Mouse (Mus musculus) brown adipose tissue, adult 24 weeks (tissue): Measurements from ENCODE around the gene Gm128. TPM values are rescaled to one million over a fixed set of nuclear protein-coding genes. Genes with fewer than 3 reads are reported as not detected.
A peak's percentile ranks its signal among the peaks of the same experiment; 100 is the strongest.

Source experiments
- H3K27ac ChIP-seq: fragments of 200-500 bp; replicated peaks from 2 replicates; pipeline ENCODE4 v1.5.1; 2012; ENCODE audit warnings: low read depth, mild to moderate bottlenecking, low read length
- H3K4me1 ChIP-seq: fragments of 200-500 bp; 2 replicates; pipeline ENCODE4 v1.6.1; 2012; ENCODE audit warnings: low read length, mixed read lengths; ENCODE audit not compliant: control insufficient read depth, insufficient read depth, insufficient read length
- H3K4me3 ChIP-seq: fragments of 200-500 bp; 2 replicates; pipeline ENCODE4 v1.5.1; 2012; ENCODE audit warnings: low read depth, mild to moderate bottlenecking, low read length, moderate library complexity; ENCODE audit not compliant: insufficient read depth
- polyA plus RNA-seq: library from polyadenylated mRNA; stranded (reverse); fragments of >200 nt; gene quantifications from 2 replicates; pipeline ENCODE4 v1.2.4, GENCODE M21; 2012; ENCODE audit not compliant: missing spikeins, insufficient read depth, insufficient read length

Gm128 gene
- polyA plus RNA-seq, 1 experiment: not detected

DNA sequence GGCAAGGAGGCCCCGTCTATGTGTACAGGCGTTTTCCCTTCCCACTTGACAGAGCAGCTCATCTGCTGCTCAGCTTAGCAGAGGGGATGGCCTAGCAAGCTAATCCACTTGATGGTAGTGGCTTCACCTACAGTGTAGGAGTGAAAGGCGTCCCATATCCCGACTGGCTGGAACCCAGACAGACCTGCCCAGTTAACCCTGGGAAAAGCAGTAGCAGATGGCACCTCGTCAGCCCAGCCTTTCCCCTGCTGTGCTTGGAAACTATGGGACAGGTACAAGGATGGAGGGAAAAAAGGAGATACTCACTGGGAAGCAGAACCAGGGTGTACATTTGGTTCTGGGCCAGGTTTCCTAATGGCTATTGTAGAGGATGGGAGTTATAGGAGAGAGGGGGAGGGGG lies 9.0 kb upstream of the Gm128 start:
- Histone ChIP-seq H3K27ac (no peak overlapping the region), H3K4me3 (no peak overlapping the region), H3K4me1 (no peaks in the 10 kb centered on the region)

DNA sequence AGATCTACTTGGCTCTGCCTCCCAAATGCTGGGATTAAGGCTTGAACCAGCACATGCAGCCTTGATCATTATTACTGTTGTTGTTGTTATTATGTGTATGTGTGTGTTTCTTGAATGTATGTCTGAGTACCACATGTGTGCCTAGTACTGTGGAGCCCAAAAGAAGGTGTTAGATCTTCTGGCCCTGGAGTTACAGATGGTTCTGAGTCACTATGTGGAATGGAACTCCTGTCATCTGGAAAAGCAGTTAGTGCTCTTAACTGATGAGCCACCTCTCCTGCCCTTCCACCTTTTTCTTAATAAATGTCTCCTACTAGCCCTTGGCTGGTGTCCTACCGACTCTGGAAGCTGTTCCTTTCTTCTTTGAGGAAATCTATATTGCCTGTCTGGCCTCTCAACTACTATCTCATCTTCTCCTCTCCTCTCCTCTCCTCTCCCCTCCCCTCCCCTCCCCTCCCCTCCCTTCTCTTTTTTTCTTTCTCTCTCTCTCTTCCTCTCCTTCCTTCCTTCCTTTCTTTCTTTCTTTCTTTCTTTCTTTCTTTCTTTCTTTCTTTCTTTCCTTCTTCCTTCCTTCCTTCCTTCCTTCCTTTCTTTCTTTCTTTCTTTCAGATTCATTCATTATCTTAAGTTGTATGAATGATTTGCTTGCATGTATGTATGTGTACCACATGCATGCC lies 6.4 kb upstream of the Gm128 start:
- Histone ChIP-seq H3K27ac (no peak overlapping the region; the same call in 1 of the 2 replicates), H3K4me3 (no peak overlapping the region), H3K4me1 (no peaks in the 10 kb centered on the region)

DNA sequence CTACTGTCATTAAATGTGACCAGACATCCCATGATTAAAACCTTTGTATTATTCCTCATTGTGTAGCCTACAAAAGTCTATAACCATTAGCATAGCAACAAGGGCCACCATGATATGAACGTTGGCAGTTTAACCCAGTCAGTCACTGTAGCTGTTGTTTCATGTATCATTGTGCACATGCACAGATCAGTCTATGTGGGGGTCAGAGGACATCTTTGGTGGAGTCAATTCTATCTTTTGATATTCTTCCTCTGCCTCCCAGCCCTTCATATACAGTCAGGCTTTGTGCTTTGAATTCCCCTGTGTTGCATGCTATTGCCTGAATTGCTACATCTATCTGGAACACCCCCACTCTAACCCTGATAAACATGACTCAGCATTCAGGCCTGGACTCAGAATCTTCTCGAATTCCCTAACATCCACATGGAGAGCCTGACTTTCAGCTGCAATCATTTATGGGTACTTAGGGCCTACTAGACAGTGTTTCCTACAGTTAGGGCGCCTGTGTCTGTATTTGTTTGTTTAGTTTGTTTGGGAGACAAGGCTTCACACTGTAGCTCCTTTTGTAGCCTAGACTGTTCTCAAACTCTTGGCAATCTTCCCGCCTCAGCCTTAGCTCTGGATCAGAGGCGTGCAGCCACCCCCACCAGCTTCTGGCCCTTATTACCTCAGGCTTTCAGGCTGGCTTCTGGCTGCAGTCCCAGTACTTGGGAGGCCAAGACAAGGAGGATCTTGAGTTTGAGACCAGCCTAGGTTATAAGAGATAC lies 5.2 kb upstream of the Gm128 start:
- no peak overlapping the region for H3K4me3 ChIP-seq
- H3K4me1 ChIP-seq: no peaks in the 10 kb centered on the region
- peak overlapping the region; percentile 90 for H3K27ac ChIP-seq

DNA sequence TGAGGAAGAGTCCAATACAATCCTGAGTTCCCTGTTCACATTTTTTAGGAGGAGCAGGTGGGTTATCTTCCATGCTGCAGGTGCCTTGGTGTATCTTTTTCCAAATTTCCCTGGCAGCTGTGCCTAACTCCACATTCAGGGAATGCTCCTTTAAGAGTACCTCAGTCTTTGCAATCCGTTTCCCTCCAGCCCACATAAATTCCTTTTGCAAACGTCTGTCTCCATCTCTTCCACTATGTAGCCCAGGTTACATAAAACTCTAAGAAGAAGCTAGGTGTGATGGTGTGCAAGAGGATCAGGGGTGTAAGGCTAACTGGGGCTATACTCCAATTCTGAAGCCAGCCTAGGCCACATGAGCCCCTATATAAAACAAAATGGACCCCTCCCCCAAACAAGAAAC lies 1.7 kb upstream of the Gm128 start:
- H3K4me3 ChIP-seq: no peak overlapping the region
- H3K4me1 ChIP-seq: no peaks in the 10 kb centered on the region
- no peak overlapping the region for H3K27ac ChIP-seq

DNA sequence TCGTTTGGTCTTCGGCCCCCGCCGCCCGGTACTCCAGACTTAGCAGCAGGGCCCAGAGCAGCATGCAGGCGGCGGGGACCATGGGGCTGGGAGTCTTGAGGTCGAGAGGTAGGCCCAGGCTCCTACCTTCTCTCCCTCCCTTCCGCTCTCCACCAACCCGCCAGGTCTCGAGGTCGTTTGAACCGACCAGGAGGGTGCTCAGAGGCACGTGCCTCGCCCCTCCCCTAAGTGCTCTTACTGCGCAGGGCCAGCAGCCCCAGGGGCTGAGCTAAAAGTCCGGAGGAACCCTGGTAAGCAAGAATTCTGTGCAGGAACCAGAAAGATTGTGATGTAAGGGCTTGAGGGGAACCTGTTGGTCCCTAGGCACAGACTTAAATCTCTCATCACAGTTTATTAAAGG lies 498 bp downstream of the Gm128 start:
- Histone ChIP-seq H3K4me1 (no peaks in the 10 kb centered on the region), H3K4me3 (no peak overlapping the region), H3K27ac (no peak overlapping the region)

DNA sequence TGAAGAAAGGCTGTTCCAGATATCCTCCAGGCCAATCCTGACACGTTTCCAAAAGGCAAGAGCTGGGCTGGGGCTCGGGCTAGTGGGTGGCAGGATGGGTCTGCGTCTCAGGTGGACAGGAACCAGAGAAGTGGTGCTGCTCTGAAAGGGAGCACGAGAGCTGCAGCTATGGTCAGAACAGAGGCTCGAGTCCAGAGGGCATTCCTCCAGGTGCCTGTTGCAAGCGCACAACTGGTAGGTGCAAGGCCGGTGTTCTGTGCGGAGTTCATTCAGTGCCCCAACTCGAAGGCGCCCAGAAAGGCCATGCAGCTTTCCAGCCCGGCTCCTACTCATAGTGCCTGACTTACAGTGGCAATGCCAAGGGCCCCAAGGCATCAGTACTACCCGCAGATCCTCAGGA lies 1.4 kb downstream of the Gm128 start:
- H3K4me1 ChIP-seq: no peaks in the 10 kb centered on the region
- H3K4me3 ChIP-seq: no peak overlapping the region
- H3K27ac ChIP-seq: no peak overlapping the region

DNA sequence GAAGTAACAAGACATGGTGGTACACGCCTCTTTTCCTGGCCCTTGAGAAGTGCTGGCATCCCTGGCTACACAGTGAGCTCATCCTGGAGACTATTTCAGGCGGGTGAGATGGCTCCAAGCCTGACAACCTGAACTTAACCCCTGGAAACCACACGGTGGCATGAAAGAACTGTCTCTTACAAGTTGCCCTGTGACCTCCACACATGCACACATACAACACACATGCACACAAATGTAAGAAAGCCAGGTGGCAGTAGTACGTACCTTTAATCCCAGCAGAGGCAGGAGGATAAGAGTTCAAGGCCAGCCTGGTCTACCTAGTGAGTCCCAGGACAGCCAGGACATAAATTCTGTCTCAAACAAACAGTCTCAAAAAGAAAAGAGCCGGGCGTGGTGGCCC lies 2.4 kb downstream of the Gm128 start:
- no peak overlapping the region for H3K27ac ChIP-seq

DNA sequence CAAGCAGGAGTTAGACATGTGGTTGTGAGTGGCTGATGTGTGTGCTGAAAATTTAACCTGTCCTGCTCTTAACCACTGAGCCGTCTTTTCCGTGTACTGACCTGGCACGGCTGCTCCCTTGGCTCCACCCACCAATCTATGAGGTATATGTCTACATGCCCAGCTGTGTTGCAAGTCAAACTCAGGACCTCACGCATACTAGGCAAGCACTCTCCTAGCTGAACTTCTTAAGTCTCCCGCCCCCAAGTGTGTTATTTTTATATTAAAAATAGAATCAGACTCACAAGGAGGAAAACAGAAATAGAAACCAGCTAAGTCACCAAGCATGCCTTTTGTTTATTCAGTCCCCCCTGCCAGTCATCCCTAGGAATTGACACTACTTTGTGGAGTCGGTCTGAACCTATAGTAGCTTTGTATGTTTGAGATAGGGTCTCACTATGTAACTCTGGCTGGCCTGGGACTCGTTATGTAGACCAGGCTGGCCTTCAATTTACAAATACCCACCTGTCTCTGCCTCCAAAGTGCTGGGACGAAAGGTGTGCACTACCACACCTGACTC lies 3.8 kb downstream of the Gm128 start:
- Histone ChIP-seq H3K27ac (no peak overlapping the region), H3K4me1 (no peaks in the 10 kb centered on the region), H3K4me3 (no peak overlapping the region)

More for the DNA sequence above, 2.4 kb downstream of the Gm128 start:
- H3K4me1 ChIP-seq: no peaks in the 10 kb centered on the region
- H3K4me3 ChIP-seq: no peak overlapping the region

DNA sequence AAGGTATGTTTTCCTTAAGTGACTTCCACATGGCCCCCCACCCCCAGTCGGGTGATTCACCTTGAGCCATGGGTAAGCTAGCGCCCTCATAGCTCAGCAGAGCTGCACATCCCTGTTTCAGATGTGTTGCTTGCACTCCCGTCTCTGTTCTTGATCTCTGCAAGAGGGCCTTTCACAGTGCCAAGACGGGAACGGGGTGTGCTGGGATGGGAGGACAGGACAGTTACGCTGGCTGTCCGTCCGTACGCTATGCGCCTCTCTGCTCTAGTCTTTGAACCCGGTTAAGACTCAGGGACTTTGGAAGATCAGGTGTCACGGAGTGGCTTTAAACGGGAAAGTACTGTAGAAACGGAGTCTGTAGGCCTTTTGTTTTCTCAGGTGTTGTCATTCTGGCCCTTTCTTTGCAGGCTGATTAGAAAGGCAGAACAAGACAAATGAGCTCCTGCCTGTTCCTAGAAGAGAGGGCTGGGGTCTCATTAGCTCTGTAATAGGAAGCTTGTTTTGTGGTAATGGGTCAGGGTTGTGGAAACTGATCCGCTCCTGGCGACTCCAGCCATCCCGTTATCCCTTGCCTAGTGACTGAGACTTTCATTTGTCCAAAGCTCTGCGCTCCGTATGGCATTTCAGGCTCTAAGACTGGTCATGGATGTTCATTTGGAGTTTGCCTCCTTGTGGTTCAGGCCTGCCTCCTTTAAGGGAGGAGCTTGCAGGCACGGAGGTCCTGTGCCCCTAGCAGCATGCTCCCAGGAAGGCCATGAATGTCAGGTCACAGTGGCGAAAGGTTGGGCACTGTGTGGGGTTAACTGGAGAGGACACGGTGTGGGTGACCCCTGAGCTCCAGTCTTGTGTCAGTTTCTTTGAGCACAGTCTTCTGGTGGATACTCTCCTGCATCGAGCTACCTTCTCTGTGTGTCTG lies 5.8 kb downstream of the Gm128 start:
- H3K4me3 ChIP-seq: no peak overlapping the region
- H3K27ac ChIP-seq: no peak overlapping the region
- peaks cover 13% of the 10 kb centered on the region for H3K4me1 ChIP-seq

DNA sequence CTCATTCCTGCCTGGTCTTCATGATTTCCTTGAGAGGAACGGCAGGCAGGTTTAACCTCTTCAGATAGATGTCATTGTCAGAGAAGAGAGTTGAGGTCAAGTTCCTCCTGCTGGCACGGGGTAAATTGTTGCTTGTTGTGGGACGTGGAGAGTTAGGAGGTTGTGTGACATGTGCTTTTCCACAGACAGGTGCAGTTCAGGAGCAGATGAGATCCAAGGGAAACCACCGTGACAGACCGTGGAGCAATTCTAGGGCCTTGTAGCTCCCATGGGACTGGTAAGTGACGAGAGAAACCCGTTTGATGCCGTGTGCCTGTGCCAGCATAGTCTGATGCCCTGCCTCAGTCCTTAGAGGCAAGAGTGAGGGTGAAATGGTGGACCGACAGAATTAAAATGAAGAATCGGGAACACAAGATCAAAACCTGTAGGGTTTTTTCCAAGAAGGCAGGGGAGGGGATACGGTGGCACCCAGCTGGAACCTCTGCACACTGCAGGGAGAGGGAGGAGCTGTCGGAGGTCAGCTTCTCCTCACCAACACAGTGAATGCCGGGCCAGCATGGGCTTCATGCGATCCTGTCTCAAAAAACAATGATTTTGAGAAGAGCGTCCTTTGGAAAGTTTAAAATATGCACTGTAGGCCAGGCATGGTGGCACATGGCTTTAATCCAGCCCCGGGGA lies 8.0 kb downstream of the Gm128 start:
- Histone ChIP-seq H3K4me1 (peaks cover 20% of the 10 kb centered on the region), H3K27ac (peak overlapping the region; percentile 37), H3K4me3 (no peak overlapping the region)

DNA sequence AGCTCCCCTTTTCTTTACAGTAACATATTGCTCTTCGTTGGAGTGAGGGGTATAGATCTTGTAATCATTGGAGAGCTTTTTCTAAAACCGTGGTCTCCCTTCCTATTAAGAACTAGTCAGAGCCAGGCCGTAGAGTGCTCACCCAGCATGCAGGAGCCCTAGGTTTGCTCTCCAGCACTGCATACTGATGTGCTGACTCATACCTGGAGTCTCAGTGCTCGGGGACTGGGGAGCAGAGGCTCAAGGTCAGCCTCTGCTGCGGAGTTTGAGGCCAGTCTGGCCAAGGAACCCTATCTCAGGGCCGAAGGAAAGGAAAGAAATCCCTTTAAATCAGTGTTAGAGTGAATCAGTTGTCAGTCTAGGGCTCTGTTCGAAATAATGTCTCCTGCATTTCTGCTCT lies 8.6 kb downstream of the Gm128 start:
- Histone ChIP-seq H3K4me1 (peaks cover 20% of the 10 kb centered on the region), H3K4me3 (no peak overlapping the region), H3K27ac (peak overlapping the region; percentile 17)

DNA sequence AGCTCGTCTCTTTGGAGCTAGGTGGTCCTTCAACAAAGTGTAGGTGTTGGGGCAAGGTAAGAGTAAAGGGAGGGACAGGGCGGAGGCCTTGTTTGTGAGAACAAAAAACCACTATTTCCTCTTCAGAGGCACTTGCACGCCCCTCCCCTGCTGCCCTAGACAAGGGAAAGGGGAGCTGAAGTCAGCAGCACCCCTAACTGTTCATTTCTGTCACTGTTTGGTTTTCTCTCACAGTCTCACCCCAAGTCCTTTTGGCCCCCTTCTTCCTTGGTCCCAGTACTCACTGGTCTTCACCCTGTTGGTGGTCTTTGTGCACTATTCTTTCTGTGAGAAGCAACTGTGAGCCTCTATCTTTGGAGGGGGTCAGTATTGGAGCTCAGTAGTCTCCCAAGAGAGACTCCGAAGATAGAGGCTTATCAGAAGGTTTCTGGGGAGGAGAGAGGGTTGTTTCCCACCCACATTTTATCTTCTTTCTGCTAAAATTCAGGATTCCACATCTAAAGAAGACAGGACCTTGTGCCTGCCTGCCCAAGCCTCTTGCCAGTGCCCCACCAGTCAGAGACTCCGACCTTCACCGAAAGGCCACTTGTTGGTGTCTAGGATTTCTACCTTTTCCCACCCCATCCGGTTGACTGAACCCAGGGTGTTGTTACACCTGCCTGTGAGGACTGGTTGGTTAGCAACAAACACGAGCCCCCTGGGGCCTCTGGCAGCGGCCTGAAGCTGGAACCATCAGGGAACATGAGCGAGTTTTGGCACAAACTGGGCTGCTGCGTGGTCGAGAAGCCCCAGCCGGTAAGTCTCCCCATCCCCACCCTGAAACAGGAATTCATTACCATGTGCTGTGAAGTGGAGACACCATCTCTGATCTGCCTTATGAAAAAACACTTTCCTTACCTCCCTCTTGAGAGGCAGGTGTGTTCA lies 9.8 kb downstream of the Gm128 start, which contains the start of gene Mllt11:
Mllt11 (minus strand) TSS at position 874 of the 924 bp plus-strand sequence.
- Histone ChIP-seq H3K4me3 (peak within 1 kb of the TSS; percentile 63), H3K4me1 (peaks cover 20% of the 10 kb centered on the region), H3K27ac (peak within 1 kb of the TSS; percentile 88)

DNA sequence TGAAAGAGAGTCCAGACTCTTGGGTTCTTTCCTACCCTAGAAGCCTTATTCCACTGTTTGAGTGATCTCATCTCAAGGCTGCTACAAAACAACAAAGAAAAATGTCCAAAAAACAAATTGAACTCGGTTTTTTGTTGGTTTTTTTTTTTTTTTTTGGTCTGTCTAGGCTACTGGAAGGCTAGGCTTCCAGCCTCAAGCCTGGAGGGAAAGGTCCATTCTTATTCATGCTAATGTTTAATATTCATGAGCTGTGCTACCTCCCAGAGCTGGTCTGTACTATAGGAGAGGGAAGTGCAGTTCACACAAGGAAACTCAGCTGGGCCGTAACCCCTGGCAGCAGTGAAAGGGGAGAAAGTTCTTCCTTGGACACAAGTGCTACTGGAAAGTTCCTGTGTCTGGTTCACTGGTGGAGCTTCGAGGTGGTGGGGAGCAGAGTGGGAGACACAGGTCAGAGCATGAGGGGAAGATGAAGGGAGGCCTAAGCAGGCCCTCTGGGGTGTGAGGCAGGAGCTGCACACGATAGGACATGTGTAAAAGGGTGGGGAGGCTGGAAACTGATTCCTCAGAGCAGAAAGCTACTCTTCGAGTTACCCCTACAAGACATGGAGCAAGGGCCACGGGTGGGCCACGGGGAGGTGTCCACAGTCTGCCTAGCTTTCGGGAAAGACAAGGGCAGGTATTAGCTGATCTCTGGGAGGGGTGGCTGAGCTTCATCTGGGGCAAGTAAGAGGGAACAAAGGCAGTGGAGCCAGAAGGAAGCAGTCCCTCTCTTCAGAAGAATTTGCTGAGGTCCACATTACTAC lies 10.7 kb downstream of the Gm128 start:
- H3K27ac ChIP-seq: peak overlapping the region; percentile 88
- H3K4me3 ChIP-seq: peak overlapping the region; percentile 63
- peaks cover 20% of the 10 kb centered on the region for H3K4me1 ChIP-seq
